Mouse (Mus musculus): ENCODE data around the gene Gm156.
"Not testable (repeated sequence)": the region's sequence is repeated elsewhere in the genome, so short reads cannot be mapped to it uniquely, and the experiment has no call there.

Gene Gm156

GRCm38 (mm10) chr6:129784170-129784569 is at the start of gene Gm156:
Gene Gm156, minus strand, starts transcription at chr6:129784270.
- not testable (repeated sequence) for DNase-seq (ENCODE audit: low spot score)

- DNase-seq (ENCODE audit: low spot score): no peak
Measured at GRCm38 (mm10) chr6:129825559-129825958, 41.5 kb upstream of the Gm156 start.

GRCm38 (mm10) chr6:129824004-129824403 is 39.9 kb upstream of the Gm156 start:
- DNase-seq (ENCODE audit: low spot score): no peak

- DNase-seq (ENCODE audit: low spot score): no peak
Measured at GRCm38 (mm10) chr6:129817731-129818130, 33.7 kb upstream of the Gm156 start.

- DNase-seq (ENCODE audit: low spot score): no peak
Measured at GRCm38 (mm10) chr6:129747654-129748032, 36.4 kb downstream of the Gm156 start.

GRCm38 (mm10) chr6:129747016-129747653 is 36.9 kb downstream of the Gm156 start:
- DNase-seq (ENCODE audit: low spot score): no peak

GRCm38 (mm10) chr6:129746151-129746550 is 37.9 kb downstream of the Gm156 start:
- DNase-seq (ENCODE audit: low spot score): no peak

- DNase-seq (ENCODE audit: low spot score): no peak
Measured at GRCm38 (mm10) chr6:129740069-129740721, 43.9 kb downstream of the Gm156 start, which contains the start of gene Klri2. Gene Klri2, minus strand, starts transcription at chr6:129740484.

- DNase-seq (ENCODE audit: low spot score): no peak
Measured at GRCm38 (mm10) chr6:129736414-129736813, 47.7 kb downstream of the Gm156 start.

- no peak for DNase-seq (ENCODE audit: low spot score)
Measured at GRCm38 (mm10) chr6:129727237-129727636, 56.8 kb downstream of the Gm156 start.

- no peak for DNase-seq (ENCODE audit: low spot score)
Measured at GRCm38 (mm10) chr6:129721390-129721789, 62.7 kb downstream of the Gm156 start.

- no peak for DNase-seq (ENCODE audit: low spot score)
Measured at GRCm38 (mm10) chr6:129720487-129720886, 63.6 kb downstream of the Gm156 start.

- no peak for DNase-seq (ENCODE audit: low spot score)
Measured at GRCm38 (mm10) chr6:129717032-129717431, 67.0 kb downstream of the Gm156 start, which contains the start of gene Klri1. Gene Klri1, minus strand, starts transcription at chr6:129717132.
